Mouse (Mus musculus): ENCODE results near the gene Plk3.

DNA sequence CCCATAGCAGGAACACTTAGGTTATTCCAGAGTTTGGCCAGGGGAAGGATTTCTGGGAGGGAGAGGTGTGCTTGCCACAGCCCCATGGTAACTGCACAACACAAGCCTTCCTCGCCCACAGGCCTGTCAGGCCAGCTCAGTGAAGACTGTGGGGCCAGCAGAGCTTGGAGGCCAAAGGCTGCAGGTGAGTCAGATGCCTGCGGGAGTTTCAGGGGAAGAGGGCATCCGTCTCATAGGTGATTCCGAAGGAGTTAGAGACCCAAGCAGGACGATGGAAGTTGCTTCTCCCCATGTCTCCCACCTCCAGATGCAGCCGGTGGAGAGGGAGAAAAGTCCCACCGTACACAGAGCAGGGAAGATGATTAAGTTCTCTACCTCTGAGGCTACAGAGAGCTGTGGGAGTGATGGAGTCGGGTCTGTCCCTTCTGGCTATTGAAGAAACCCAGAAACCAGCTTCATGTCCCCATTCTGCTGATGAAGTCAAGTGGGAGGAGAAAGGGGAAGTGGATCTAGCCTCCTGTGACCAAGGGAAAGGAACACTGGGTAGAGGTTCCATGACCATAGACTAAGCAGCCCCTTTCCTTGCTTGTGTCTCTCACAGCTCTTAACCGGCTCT lies 7.0 kb downstream of the Plk3 start, which contains the start of gene Tctex1d4:
- TF ChIP-seq CTCF (IDR thresholded peaks at IDR 0.05; ENCODE audit: control insufficient read depth, insufficient read depth, insufficient read length) (no peak), USF1 (IDR thresholded peaks at IDR 0.05; ENCODE audit: low read depth) (no peak), FOSL1 (IDR thresholded peaks at IDR 0.05; ENCODE audit: insufficient read depth, low read length, poor library complexity, severe bottlenecking) (no peak), MYOG (IDR thresholded peaks at IDR 0.05; ENCODE audit: control insufficient read depth, extremely low read depth, insufficient read length) (no peak)

All from C2C12 (cell line).